Mouse (Mus musculus): ENCODE data around the gene Zwilch. TPM values are rescaled to one million over a fixed set of nuclear protein-coding genes. Genes with fewer than 3 reads are reported as not detected.

Zwilch gene
- polyA plus RNA-seq (2015; fragmentation: Nextera tagmentation; extraction: Ambion mirVana) = 14.7 and 19.2 TPM in 2 replicates

DNA sequence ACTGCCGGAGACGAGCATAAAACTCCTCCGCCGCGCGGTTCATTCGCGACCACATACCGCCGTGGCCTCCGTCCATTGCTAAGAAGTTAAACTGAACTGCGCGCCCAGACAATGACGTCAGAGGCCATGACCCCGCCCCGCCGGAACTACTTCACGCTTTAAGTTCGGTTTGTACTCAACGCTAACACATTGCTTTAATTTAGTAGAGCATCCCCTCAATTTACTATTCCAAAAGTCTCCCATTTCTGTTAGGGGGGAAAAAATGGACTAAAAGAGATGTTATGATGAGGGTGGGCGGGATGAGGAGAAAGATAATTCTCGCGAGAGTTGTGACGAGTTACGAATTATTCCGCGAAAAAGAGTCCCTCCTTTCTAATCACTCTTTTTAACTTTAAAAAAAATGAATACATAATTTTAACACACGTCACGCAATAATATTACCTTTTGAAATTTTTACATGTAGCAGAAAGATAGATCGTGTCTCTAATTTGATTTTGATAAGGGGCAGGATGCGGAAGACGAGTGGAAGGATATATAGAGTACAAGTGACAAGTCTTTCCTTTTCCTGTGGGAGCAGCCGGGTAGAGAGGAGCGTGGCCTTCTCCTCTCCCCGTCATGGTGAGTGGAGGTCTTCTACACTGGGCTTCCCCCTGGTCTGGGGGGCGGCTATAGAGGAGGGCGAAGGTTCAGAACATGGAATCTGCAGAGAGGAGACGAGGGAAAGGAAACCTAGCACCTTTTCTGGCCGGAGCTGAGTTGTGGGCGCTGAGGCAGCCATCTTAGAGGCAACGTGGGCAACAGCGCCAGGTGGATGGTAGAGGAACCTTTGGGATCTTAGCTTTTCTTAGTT, at the start of gene Zwilch, which contains the start of gene Rpl4:
TSS of gene Zwilch (minus strand) at position 289 of the 850 bp plus-strand sequence.
TSS of gene Rpl4 (plus strand) at position 560 of the 850 bp plus-strand sequence.
- under 1% methylated on average over 42 of the region's 42 CpGs for WGBS

DNA sequence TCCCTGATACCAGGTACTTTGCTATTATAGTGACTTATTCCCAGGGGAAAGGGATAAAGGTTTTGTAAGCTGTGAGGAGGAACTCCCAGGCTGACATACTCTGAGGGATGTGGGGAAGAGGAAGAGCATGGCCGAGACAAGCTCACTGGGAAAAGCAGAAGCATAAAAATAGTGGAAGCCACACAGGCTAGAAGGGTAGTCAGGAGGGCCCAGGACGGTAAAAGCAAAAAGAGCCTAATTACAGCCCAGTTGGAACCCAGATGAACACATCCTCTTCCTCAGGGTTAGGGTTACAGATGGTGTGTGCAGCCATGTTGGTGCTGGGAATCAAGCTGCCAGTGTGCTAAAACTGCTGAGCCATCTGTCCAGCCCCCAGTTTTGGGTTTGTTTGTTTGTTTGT, 49.2 kb upstream of the Zwilch start:
- Histone ChIP-seq H3K4me2 (no peak overlapping the region), H3K4me3 (no peak overlapping the region), H3K9ac (no peak overlapping the region), H3K36me3 (no peaks in the 10 kb centered on the region), H3K27me3 (no peaks in the 10 kb centered on the region), H3K9me3 (replicated peaks) (no peaks in the 10 kb centered on the region), H3K27ac (no peak overlapping the region), H3K4me1 (replicated peaks) (peaks cover 9% of the 10 kb centered on the region)
- no peak for ATAC-seq (replicated peaks; ENCODE audit: insufficient number of reproducible peaks, insufficient read depth, low FRiP score, low read depth)
- 63% methylated on average over 2 of the region's 2 CpGs for WGBS

More for the DNA sequence above, at the start of gene Zwilch, which contains the start of gene Rpl4:
- peak within 1 kb of the TSS; percentile 95 for H3K27ac ChIP-seq
- no peaks in the 10 kb centered on the region for H3K27me3 ChIP-seq
- H3K9me3 ChIP-seq (replicated peaks) = no peaks in the 10 kb centered on the region
- peak; percentile 84 for ATAC-seq (replicated peaks; ENCODE audit: insufficient number of reproducible peaks, insufficient read depth, low FRiP score, low read depth)
- H3K4me1 ChIP-seq (replicated peaks) = peaks cover 16% of the 10 kb centered on the region
- H3K36me3 ChIP-seq = peaks cover 34% of the 10 kb centered on the region
- H3K9ac ChIP-seq = peak within 1 kb of the TSS; percentile 88
- peak within 1 kb of the TSS; percentile 86 for H3K4me2 ChIP-seq
- peak within 1 kb of the TSS; percentile 99 for H3K4me3 ChIP-seq

DNA sequence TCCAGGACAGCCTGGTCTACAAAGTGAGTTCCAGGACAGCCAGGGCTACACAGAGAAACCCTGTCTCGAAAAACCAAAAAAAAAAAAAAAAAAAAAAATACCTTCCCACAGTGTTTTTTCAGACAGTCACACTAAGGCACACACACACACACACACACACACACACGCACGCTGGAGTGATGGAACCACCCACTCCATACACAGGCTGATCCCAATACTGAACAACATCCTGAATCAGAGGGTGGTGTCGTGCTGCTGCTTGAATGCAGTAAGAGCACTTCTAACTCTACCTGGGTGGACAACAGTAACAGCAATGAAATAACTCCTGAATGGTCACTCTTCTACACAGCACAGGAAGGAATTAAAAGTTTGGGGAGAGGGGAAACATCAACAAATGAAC, 48.6 kb upstream of the Zwilch start:
- Histone ChIP-seq H3K4me3 (no peak overlapping the region), H3K27me3 (no peaks in the 10 kb centered on the region), H3K9ac (no peak overlapping the region), H3K36me3 (no peaks in the 10 kb centered on the region), H3K4me1 (replicated peaks) (peaks cover 9% of the 10 kb centered on the region), H3K27ac (no peak overlapping the region), H3K9me3 (replicated peaks) (no peaks in the 10 kb centered on the region), H3K4me2 (no peak overlapping the region)
- WGBS = 76% methylated on average over 4 of the region's 4 CpGs
- ATAC-seq (replicated peaks; ENCODE audit: insufficient number of reproducible peaks, insufficient read depth, low FRiP score, low read depth) = no peak

DNA sequence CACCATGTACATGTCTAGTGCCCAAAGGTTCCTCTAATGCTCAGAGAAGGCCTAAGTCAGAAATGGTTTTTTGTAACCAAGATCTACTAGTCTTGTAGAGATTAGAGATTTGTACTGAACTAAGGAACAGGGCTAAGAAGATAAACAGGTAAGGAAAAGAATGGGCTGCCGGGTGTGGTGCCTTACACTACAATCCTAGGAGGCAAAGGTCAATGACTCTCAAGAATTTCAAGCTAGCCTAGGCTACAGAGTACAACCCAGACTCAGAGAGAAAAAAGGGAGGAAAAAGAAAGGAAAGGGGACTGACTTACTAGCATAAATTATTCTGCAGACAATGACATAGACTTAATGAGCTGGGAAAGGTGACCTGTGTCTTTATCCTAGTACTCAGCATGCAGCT, 47.7 kb upstream of the Zwilch start:
- no peaks in the 10 kb centered on the region for H3K9me3 ChIP-seq (replicated peaks)
- no peak overlapping the region for H3K4me2 ChIP-seq
- ATAC-seq (replicated peaks; ENCODE audit: insufficient number of reproducible peaks, insufficient read depth, low FRiP score, low read depth) = no peak
- 64% methylated on average over 1 of the region's 1 CpGs for WGBS
- H3K27me3 ChIP-seq = no peaks in the 10 kb centered on the region
- no peaks in the 10 kb centered on the region for H3K36me3 ChIP-seq
- no peak overlapping the region for H3K4me3 ChIP-seq
- peaks cover 8% of the 10 kb centered on the region for H3K4me1 ChIP-seq (replicated peaks)
- H3K9ac ChIP-seq = no peak overlapping the region
- H3K27ac ChIP-seq = no peak overlapping the region

DNA sequence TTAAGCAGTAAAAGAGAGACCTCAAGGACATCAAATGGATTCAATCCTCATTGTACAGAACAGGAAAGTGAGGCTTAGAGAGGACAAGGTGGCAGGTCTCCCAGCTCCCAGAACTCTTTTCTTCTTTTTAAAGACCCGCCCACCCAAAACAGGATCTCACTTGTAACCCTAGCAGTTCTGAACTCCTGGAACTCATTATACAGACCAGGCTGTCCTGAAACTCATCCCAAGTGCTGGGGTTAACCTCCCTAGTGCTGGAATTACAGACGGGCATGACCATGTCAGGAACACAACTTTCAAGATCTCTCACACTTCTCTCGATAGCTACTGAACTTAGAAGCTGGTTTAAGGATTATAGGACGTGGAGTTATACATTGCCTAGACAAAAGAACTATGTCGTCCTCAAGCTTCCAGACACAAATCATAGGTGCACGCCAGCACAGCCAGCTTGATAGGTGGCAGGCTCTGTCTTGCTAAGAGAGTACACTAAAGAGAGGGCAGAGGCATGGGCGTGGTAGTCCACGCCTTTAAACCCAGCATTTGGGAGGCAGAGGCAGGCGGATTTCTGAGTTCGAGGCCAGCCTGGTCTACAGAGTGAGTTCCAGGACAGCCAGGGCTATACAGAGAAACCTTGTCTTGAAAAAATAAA, 47.0 kb upstream of the Zwilch start:
- no peak overlapping the region for H3K27ac ChIP-seq
- H3K9ac ChIP-seq = no peak overlapping the region
- no peak for ATAC-seq (replicated peaks; ENCODE audit: insufficient number of reproducible peaks, insufficient read depth, low FRiP score, low read depth)
- H3K27me3 ChIP-seq = no peaks in the 10 kb centered on the region
- no peak overlapping the region for H3K4me3 ChIP-seq
- H3K9me3 ChIP-seq (replicated peaks) = no peaks in the 10 kb centered on the region
- no peak overlapping the region for H3K4me2 ChIP-seq
- WGBS = 83% methylated on average over 10 of the region's 10 CpGs
- H3K36me3 ChIP-seq = no peaks in the 10 kb centered on the region
- peaks cover 8% of the 10 kb centered on the region for H3K4me1 ChIP-seq (replicated peaks)

- Histone ChIP-seq H3K4me2 (no peak overlapping the region), H3K4me1 (replicated peaks) (peaks cover 8% of the 10 kb centered on the region), H3K4me3 (no peak overlapping the region), H3K9me3 (replicated peaks) (no peaks in the 10 kb centered on the region), H3K27ac (no peak overlapping the region), H3K27me3 (no peaks in the 10 kb centered on the region), H3K36me3 (no peaks in the 10 kb centered on the region), H3K9ac (no peak overlapping the region)
- 81% methylated on average over 1 of the region's 1 CpGs for WGBS
- ATAC-seq (replicated peaks; ENCODE audit: insufficient number of reproducible peaks, insufficient read depth, low FRiP score, low read depth) = no peak
Measured at GRCm38 (mm10) chr9:64219305-64219704, 46.4 kb upstream of the Zwilch start.

DNA sequence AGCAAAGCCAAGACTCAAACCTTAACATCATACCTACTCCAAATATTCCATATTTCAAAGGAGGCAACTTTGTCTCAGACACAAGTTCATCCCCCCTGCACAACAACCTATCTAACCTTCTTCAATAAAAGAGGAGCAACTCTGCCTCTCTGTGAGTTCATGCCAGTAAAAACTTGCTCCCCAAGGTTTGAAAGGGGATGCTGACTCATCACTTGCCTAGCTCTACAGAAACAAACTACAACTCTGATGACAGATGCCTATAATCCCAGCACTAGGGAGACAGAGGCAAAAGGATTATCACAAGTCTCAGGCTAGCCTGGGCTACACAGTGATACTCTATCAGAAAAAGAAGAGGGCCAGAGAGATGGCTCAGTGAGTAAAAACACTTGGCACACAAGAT, 45.0 kb upstream of the Zwilch start:
- Histone ChIP-seq H3K9me3 (replicated peaks) (no peaks in the 10 kb centered on the region), H3K4me3 (no peak overlapping the region), H3K36me3 (no peaks in the 10 kb centered on the region), H3K4me1 (replicated peaks) (peaks cover 8% of the 10 kb centered on the region), H3K9ac (no peak overlapping the region), H3K27ac (no peak overlapping the region), H3K4me2 (no peak overlapping the region), H3K27me3 (no peaks in the 10 kb centered on the region)
- no peak for ATAC-seq (replicated peaks; ENCODE audit: insufficient number of reproducible peaks, insufficient read depth, low FRiP score, low read depth)

DNA sequence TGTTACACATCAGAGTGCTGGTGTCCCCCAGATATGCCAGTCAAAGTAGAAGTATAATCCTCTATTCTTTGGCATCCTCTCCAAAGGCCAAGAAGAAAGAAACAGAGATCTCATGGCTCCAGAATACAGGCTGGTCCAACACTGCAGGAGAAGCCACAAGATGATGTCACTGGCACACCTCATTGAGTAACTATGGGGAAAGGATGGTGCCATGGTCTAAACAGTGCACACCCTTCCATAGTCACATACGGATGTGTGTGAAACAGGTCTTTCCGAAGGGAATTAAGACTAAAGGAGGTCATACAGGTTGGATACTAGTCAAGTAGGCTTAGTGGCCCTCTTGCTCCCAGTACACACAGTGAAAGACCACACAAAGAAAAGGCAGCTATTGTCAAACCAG, 43.7 kb upstream of the Zwilch start:
- H3K9ac ChIP-seq = no peak overlapping the region
- no peak overlapping the region for H3K27ac ChIP-seq
- no peak overlapping the region for H3K4me3 ChIP-seq
- no peaks in the 10 kb centered on the region for H3K27me3 ChIP-seq
- no peak for ATAC-seq (replicated peaks; ENCODE audit: insufficient number of reproducible peaks, insufficient read depth, low FRiP score, low read depth)
- H3K4me2 ChIP-seq = no peak overlapping the region
- H3K36me3 ChIP-seq = no peaks in the 10 kb centered on the region; the same call in 1 of the 2 replicates
- H3K9me3 ChIP-seq (replicated peaks) = no peaks in the 10 kb centered on the region
- 73% methylated on average over 2 of the region's 2 CpGs for WGBS
- peaks cover 8% of the 10 kb centered on the region for H3K4me1 ChIP-seq (replicated peaks)

- ATAC-seq (replicated peaks; ENCODE audit: insufficient number of reproducible peaks, insufficient read depth, low FRiP score, low read depth) = no peak
- Histone ChIP-seq H3K27ac (no peak overlapping the region), H3K9me3 (replicated peaks) (no peaks in the 10 kb centered on the region), H3K4me3 (no peak overlapping the region), H3K9ac (no peak overlapping the region), H3K4me1 (replicated peaks) (peaks cover 8% of the 10 kb centered on the region), H3K27me3 (no peaks in the 10 kb centered on the region), H3K4me2 (no peak overlapping the region), H3K36me3 (peaks cover 3% of the 10 kb centered on the region)
- 68% methylated on average over 4 of the region's 4 CpGs for WGBS
Measured at GRCm38 (mm10) chr9:64216090-64216489, 43.2 kb upstream of the Zwilch start.

GRCm38 (mm10) chr9:64214452-64214851, 41.5 kb upstream of the Zwilch start:
- ATAC-seq (replicated peaks; ENCODE audit: insufficient number of reproducible peaks, insufficient read depth, low FRiP score, low read depth) = no peak
- no peak overlapping the region for H3K4me3 ChIP-seq
- no peaks in the 10 kb centered on the region for H3K27me3 ChIP-seq
- H3K4me2 ChIP-seq = no peak overlapping the region
- peaks cover 10% of the 10 kb centered on the region for H3K36me3 ChIP-seq
- H3K9me3 ChIP-seq (replicated peaks) = no peaks in the 10 kb centered on the region
- no peak overlapping the region for H3K9ac ChIP-seq
- peaks cover 8% of the 10 kb centered on the region for H3K4me1 ChIP-seq (replicated peaks)
- H3K27ac ChIP-seq = no peak overlapping the region
- 91% methylated on average over 17 of the region's 17 CpGs for WGBS

- Histone ChIP-seq H3K27me3 (no peaks in the 10 kb centered on the region), H3K4me3 (no peak overlapping the region), H3K9ac (no peak overlapping the region), H3K4me1 (replicated peaks) (0 out of 2 replicates have a peak, but pooled peaks cover 5% of the 10 kb centered on the region), H3K36me3 (peaks cover 17% of the 10 kb centered on the region), H3K27ac (peak overlapping the region; percentile 48), H3K4me2 (no peak overlapping the region), H3K9me3 (replicated peaks) (no peaks in the 10 kb centered on the region)
- 51% methylated on average over 3 of the region's 3 CpGs for WGBS
- no peak for ATAC-seq (replicated peaks; ENCODE audit: insufficient number of reproducible peaks, insufficient read depth, low FRiP score, low read depth)
Measured at GRCm38 (mm10) chr9:64207509-64208084, 34.7 kb upstream of the Zwilch start.
